Mouse (Mus musculus): ENCODE data around the gene Gucy1b1. TPM values are rescaled to one million over a fixed set of nuclear protein-coding genes. Genes with fewer than 3 reads are reported as not detected.
A peak's percentile ranks its signal among the peaks of the same experiment; 100 is the strongest.

Gucy1b1 gene
- polyA plus RNA-seq (2012; ENCODE audit: insufficient read depth, low replicate concordance) = 3.2 TPM in 1 of 2 replicates, not detected in the other

DNA sequence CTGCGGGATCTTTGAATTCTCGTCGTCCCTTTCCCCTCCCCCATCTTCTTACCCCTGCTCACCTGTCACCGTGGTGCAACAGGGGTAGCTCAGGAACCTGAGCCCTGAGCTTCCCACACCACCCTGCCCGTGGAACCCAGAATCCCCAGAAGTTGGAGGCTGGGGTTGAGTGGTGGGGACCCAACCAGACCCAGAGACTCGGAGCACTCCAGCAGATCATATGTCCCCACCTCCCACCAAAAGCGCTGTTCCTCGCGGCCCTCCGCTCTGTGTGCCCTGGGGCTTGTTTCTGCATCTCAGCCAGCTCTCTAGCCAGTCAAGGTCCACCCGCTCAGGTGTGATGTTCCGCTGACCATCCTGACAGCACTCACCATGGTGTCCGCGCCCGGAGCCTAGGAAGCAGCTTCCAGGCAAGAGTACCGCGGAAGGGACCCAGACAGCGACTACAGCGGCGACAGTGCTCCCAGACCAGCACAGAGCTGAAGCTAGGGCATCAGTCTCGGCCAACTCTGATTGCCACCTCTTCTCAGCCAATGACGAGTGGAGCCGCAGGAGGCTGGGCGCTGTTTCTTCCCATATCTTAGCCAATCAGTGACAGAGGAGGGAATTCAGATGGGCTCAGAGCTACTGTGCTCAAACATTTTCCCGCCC lies at the start of gene Gucy1b1:
Gene Gucy1b1 (minus strand): TSS at position 489 of the 651 bp plus-strand sequence.
- TF ChIP-seq FLI1 (IDR thresholded peaks at IDR 0.05; ENCODE audit: low read length) (no peak), GATA1 (IDR thresholded peaks at IDR 0.05; ENCODE audit: borderline replicate concordance, low read length) (no peak)
- Histone ChIP-seq H3K4me1 (peaks cover 68% of the 10 kb centered on the region), H3K9me3 (no peaks in the 10 kb centered on the region), H3K4me3 (replicated peaks) (peak within 1 kb of the TSS; percentile 93), H3K27me3 (replicated peaks) (no peaks in the 10 kb centered on the region), H3K36me3 (replicated peaks; ENCODE audit: low read length) (peaks cover 7% of the 10 kb centered on the region)

DNA sequence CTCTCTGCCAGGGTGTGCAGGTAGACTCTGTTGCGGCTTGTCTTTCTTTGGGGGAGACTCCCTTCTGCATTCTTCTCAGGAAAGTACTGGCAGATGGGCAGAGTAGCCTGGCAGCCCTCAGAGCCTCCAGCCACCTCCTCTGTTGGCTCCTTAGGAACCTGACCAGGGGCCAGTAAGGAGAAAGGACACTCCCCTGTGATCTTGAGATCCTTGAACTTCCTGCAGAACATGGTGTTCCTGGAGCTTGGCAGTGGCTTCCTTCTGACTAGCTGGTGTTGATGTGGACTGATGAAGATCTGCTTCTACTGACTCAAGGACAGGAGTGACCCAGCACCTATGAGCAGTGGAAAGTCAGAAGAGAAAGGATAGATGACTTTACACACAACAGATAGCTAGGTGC lies 44.4 kb upstream of the Gucy1b1 start:
- Histone ChIP-seq H3K36me3 (replicated peaks; ENCODE audit: low read length) (peaks cover 74% of the 10 kb centered on the region), H3K27me3 (replicated peaks) (no peaks in the 10 kb centered on the region), H3K4me1 (peaks cover 94% of the 10 kb centered on the region), H3K9me3 (no peaks in the 10 kb centered on the region), H3K4me3 (replicated peaks) (no peak overlapping the region)
- TF ChIP-seq GATA1 (IDR thresholded peaks at IDR 0.05; ENCODE audit: borderline replicate concordance, low read length) = no peak
- no peak for TF ChIP-seq FLI1 (IDR thresholded peaks at IDR 0.05; ENCODE audit: low read length)

GRCm38 (mm10) chr3:82112439-82112838 lies 38.0 kb upstream of the Gucy1b1 start:
- no peaks in the 10 kb centered on the region for H3K9me3 ChIP-seq
- H3K27me3 ChIP-seq (replicated peaks) = no peaks in the 10 kb centered on the region
- no peak overlapping the region for H3K4me3 ChIP-seq (replicated peaks)
- peaks cover 83% of the 10 kb centered on the region for H3K4me1 ChIP-seq
- no peak for TF ChIP-seq FLI1 (IDR thresholded peaks at IDR 0.05; ENCODE audit: low read length)
- TF ChIP-seq GATA1 (IDR thresholded peaks at IDR 0.05; ENCODE audit: borderline replicate concordance, low read length) = no peak
- peaks cover 95% of the 10 kb centered on the region for H3K36me3 ChIP-seq (replicated peaks; ENCODE audit: low read length)

GRCm38 (mm10) chr3:82111986-82112385 lies 37.5 kb upstream of the Gucy1b1 start:
- Histone ChIP-seq H3K9me3 (no peaks in the 10 kb centered on the region), H3K4me1 (peaks cover 83% of the 10 kb centered on the region), H3K27me3 (replicated peaks) (no peaks in the 10 kb centered on the region), H3K36me3 (replicated peaks; ENCODE audit: low read length) (peaks cover 95% of the 10 kb centered on the region), H3K4me3 (replicated peaks) (peak overlapping the region; percentile 75)
- TF ChIP-seq FLI1 (IDR thresholded peaks at IDR 0.05; ENCODE audit: low read length) (no peak), GATA1 (IDR thresholded peaks at IDR 0.05; ENCODE audit: borderline replicate concordance, low read length) (no peak)

- no peak overlapping the region for H3K4me3 ChIP-seq (replicated peaks)
- no peaks in the 10 kb centered on the region for H3K27me3 ChIP-seq (replicated peaks)
- peaks cover 95% of the 10 kb centered on the region for H3K36me3 ChIP-seq (replicated peaks; ENCODE audit: low read length)
- no peak for TF ChIP-seq FLI1 (IDR thresholded peaks at IDR 0.05; ENCODE audit: low read length)
- no peak for TF ChIP-seq GATA1 (IDR thresholded peaks at IDR 0.05; ENCODE audit: borderline replicate concordance, low read length)
- no peaks in the 10 kb centered on the region for H3K9me3 ChIP-seq
- peaks cover 81% of the 10 kb centered on the region for H3K4me1 ChIP-seq
These were observed 34.5 kb upstream of the Gucy1b1 start for GRCm38 (mm10) chr3:82108951-82109350.

GRCm38 (mm10) chr3:82104229-82104628 lies 29.7 kb upstream of the Gucy1b1 start:
- H3K4me3 ChIP-seq (replicated peaks) = no peak overlapping the region
- no peaks in the 10 kb centered on the region for H3K27me3 ChIP-seq (replicated peaks)
- H3K4me1 ChIP-seq = peaks cover 38% of the 10 kb centered on the region
- H3K9me3 ChIP-seq = no peaks in the 10 kb centered on the region
- TF ChIP-seq FLI1 (IDR thresholded peaks at IDR 0.05; ENCODE audit: low read length) (no peak), GATA1 (IDR thresholded peaks at IDR 0.05; ENCODE audit: borderline replicate concordance, low read length) (no peak)
- H3K36me3 ChIP-seq (replicated peaks; ENCODE audit: low read length) = peaks cover 99% of the 10 kb centered on the region

DNA sequence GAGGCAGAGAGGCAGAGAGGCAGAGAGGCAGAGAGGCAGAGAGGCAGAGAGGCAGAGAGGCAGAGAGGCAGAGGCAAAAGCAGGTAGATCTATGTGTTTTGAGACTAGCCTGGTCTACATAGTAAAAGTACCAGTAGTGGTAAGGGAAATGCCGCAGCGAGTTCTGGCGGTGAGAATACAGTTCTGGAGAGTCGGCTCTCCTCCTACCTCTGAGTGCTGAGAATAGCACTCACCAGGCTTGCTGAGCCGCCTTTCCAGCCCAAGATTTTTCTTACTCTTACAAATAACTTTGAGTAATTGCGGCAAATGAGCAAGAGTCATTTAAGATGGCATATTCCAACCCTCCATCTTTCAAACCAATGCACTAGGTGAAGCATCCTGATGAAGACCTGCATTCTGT lies 24.6 kb upstream of the Gucy1b1 start:
- Histone ChIP-seq H3K4me3 (replicated peaks) (no peak overlapping the region), H3K36me3 (replicated peaks; ENCODE audit: low read length) (peaks cover 99% of the 10 kb centered on the region), H3K4me1 (peaks cover 31% of the 10 kb centered on the region), H3K9me3 (no peaks in the 10 kb centered on the region), H3K27me3 (replicated peaks) (no peaks in the 10 kb centered on the region)
- TF ChIP-seq FLI1 (IDR thresholded peaks at IDR 0.05; ENCODE audit: low read length) = no peak
- no peak for TF ChIP-seq GATA1 (IDR thresholded peaks at IDR 0.05; ENCODE audit: borderline replicate concordance, low read length)

- Histone ChIP-seq H3K27me3 (replicated peaks) (no peaks in the 10 kb centered on the region), H3K4me1 (peaks cover 30% of the 10 kb centered on the region), H3K4me3 (replicated peaks) (no peak overlapping the region), H3K9me3 (no peaks in the 10 kb centered on the region), H3K36me3 (replicated peaks; ENCODE audit: low read length) (peaks cover 99% of the 10 kb centered on the region)
- no peak for TF ChIP-seq FLI1 (IDR thresholded peaks at IDR 0.05; ENCODE audit: low read length)
- TF ChIP-seq GATA1 (IDR thresholded peaks at IDR 0.05; ENCODE audit: borderline replicate concordance, low read length) = no peak
These were observed 22.3 kb upstream of the Gucy1b1 start for GRCm38 (mm10) chr3:82096801-82097200.

DNA sequence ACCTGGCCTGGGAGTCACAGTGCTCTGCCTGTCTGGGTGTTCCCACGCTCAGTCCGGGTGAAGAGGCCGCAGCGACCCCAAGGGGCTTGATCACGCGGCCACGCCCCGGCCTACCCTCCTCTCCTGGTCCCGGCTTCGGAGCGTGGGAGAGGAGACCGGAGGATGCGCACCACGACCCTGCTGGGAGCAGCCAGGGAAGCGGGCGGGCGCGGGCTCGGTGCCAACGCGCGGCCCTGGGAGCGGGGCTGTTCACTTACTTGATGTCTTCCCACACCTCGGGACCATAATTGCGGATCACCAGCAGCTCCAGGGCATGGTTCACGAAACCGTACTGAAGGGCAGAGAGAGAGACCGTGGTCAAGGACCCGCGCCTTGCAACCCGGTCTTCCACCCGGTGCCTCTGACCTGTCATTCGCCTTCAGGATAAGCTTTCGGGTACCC lies 728 bp downstream of the Gucy1b1 start:
- H3K27me3 ChIP-seq (replicated peaks) = no peaks in the 10 kb centered on the region
- peaks cover 73% of the 10 kb centered on the region for H3K4me1 ChIP-seq
- no peaks in the 10 kb centered on the region for H3K9me3 ChIP-seq
- peak overlapping the region; percentile 93 for H3K4me3 ChIP-seq (replicated peaks)
- peaks cover 8% of the 10 kb centered on the region for H3K36me3 ChIP-seq (replicated peaks; ENCODE audit: low read length)
- TF ChIP-seq FLI1 (IDR thresholded peaks at IDR 0.05; ENCODE audit: low read length) = no peak
- no peak for TF ChIP-seq GATA1 (IDR thresholded peaks at IDR 0.05; ENCODE audit: borderline replicate concordance, low read length)

DNA sequence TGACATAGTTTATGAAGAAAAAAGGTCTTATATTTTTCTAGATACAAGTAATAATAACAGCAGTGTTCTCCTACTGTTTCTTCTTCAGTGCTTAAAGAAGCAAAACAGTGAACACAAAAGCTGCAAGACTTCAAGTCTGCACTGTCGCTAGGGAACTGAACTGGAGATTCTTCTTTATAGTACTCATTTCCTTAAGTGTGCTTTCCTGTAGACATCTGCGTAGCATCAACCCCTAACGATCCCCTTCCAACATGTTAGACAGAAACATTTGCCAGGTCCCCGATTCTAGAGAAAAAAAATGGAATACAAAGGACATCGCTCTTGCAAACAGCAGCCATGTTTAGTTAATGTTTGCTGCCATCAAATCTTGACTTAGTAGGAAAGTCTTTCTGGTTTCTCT lies 6.7 kb downstream of the Gucy1b1 start:
- peaks cover 86% of the 10 kb centered on the region for H3K4me1 ChIP-seq
- TF ChIP-seq FLI1 (IDR thresholded peaks at IDR 0.05; ENCODE audit: low read length) (no peak), GATA1 (IDR thresholded peaks at IDR 0.05; ENCODE audit: borderline replicate concordance, low read length) (no peak)

More for the DNA sequence above, 6.7 kb downstream of the Gucy1b1 start:
- H3K36me3 ChIP-seq (replicated peaks; ENCODE audit: low read length) = peaks cover 16% of the 10 kb centered on the region
- H3K9me3 ChIP-seq = no peaks in the 10 kb centered on the region
- H3K27me3 ChIP-seq (replicated peaks) = no peaks in the 10 kb centered on the region
- H3K4me3 ChIP-seq (replicated peaks) = no peak overlapping the region
